Mouse (Mus musculus) kidney, adult 18-20 months (tissue): ENCODE data around the gene Shisal2b.
"Not testable (repeated sequence)": the region's sequence is repeated elsewhere in the genome, so short reads cannot be mapped to it uniquely, and the experiment has no call there.

Experiments used
- DNase-seq: peaks from one replicate; pipeline ENCODE4 v3.0.0; 2021

The Shisal2b gene

DNA sequence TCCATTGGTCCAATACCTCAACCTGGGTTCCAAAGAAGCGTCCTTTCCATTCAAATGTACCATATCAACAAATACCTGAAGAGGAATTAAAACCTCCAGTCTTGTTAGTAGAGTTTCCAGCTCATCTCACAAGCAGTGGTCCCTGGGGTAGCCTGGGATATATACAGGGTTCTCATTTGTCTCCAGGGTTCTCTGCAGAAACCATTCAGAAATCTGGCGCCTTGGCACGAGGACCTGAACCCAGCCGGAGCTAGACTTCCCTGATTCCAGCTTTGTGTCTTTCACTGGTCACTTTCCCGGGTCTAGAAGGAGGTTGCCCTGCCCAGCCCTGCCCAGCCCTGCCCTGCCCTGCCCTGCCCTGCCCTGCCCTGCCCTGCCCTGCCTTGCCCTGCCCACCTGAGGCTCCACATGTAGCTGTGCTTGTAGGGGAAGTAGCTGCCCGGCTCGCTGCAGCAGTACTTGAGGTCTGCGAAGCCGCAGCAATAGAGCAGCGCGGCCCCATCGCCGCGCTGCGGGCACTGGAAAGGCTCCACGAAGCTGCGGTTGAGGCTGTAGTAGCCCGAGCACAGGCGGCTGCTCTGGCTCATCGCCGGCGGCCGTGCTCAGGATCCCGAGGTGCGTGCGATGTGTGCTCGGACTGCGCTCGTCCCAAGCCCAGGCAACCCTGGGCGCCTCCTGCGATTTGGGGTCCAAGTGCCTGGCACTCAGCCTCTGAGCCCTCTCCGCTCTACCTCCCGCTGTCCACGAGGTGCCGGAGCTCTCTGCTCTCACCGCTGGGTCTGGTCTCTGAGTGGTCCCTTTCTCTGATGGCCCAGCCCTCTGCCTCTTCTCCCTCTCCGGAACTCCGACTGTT, at the start of gene Shisal2b:
Shisal2b (minus strand) TSS at position 767 of the 853 bp plus-strand sequence.
- peak; percentile 10 for DNase-seq

DNA sequence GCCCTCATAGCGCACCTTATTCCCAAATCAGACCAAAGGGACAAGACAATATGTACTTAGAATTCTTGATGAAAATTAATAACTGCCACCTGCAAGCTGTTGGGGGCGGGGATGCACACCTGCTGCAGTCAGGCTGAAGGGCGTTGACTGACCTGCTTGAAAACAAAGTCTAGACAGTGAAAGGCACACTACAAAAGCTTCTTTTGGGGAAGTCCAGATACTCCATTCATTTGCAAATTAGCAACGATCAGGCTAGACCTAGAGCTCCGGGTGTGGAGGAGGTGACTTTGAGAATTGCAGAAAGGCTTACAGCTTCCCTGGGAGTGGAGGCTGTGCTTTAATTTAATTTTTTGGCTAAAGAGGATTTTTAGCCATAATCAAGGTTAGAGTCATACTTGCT, 47.9 kb upstream of the Shisal2b start:
- not testable (repeated sequence) for DNase-seq

DNA sequence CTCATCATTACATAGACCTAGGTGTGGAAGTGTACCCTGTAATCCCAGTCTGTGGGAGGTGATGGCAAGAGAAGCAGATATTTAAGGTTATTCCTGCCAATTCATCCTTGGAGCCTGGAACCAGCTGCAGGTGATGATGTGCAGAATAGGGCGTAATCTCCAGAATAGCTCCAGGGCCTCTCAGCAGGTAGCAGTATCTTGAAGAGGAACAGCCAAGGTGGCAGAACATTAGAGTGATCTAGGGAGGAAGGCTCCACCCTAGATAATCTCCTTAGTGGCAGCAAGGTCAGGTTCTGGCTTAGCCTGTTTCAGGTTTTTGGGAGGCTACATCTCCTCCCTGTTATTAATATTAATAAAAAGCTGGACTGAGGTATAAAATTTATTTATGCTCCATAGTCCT, 47.3 kb upstream of the Shisal2b start:
- not testable (repeated sequence) for DNase-seq

DNA sequence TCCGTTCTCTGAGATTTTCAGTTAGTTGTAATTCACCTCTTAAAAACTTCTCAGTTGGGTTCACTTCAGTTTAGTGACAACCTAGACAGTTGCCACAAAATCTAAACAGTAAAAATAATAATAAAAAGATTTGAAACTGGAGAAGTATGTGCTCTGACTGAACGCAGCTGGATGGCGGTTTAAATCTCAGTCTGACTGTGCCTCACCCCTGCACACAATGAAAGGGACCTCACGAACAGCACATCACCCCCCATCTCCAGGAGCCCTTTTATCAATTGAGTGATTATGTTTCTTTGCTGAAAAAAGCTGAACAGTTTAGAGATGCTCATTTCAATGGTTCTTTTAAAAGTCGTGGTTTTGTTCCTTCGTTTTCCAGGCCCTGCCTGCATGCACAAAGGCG, 45.0 kb upstream of the Shisal2b start:
- DNase-seq: no peak

DNA sequence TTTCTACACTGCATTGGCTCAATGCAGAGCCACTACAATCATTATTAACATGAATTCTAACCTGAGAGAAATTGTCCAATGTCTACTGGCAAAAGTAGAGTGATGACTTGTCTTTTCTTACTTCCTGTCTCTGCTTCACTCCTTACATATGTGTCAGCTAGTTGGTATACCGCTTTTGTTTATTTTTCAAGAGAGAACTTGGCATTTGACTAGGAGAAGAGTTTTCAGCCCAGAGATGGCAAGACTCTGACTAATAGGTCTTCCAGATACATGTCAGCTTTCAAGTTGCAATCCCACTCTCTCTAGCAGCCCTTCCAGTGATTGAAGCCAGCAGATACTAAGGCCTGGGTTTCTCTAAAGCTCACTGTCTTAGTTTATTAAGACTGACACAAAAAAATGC, 31.1 kb upstream of the Shisal2b start:
- no peak for DNase-seq

DNA sequence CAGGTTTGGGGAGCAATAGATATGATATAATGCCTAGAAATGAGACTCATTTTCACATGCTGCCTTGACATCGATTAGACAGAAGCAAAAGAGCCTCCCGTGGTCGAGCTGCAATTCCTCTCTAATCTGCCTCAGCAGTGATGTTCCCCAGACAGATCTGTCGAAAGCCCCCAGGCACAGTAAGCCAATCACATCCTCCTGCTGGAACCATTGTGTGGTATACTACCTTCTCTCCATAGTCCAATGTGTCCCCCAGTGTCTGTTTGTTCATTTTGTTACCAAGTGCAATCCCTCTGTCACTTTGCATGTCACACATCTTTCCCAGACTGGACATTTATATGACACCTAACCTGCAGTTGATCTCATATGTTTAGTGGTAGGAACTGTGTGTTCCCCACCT, 28.6 kb upstream of the Shisal2b start:
- no peak for DNase-seq

DNA sequence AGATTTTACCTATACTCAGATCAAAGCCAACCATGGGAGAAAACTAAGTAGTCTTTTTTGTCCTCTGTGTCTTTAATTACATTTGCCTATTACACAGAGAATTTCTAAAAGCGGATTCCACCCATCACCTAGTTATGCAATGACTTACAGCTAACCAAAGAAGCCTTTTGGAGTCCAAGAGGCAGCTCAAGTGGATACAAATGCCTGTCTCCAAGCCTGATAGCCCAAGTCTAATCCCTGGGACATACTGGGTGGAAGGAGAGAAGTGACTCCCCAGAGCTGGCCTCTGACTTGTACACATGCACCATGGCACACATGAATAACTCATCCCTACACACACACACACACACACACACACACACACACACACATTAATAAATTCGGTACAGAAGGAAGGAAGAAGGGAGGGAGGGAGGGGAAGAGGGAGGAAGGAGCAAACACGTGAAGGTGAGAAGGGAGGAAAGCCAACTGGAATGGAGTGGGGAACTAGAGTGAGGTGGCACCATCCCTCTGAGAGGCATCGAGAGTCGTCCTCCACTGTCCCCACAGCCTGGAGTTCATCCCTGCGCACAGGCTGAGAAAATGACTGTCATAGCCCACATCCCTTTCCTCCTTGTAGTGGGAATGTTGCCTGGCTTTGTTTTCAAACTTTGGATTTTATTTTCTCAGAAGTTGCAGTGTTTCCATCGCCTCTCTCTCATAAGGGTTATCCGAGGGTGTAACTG, 22.8 kb upstream of the Shisal2b start:
- DNase-seq: no peak

DNA sequence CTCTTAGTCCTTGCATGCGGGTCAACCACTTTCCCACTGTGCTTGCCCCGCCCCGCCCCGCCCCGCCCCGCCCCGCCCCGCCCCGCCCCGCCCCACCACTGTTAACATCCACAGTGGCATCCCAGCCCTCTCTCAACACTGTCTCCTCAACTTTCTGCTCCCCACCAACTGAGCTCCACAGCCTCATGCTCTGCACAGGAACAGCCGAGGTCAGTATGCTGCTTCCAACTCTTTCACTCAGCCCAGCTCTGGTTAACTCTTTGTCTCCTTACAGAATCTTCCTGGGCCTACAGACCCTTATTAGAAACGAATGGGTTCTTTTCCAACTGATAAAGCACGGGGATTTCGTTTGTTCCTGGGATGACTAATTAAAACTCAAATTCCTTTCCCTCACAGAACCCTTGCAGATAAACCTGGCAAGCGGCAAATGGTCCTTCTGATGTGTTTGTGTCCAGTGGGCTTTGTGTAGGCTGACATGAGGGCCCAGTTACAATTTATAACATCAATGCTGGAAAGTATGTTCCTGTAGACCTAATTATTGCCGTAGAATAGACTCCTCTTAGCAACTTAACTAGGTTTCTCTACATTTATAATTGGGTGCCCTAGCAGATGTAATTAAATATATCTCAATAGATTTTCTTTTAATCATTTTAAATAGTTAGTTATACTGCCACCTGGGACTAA, 20.0 kb upstream of the Shisal2b start:
- no peak for DNase-seq

DNA sequence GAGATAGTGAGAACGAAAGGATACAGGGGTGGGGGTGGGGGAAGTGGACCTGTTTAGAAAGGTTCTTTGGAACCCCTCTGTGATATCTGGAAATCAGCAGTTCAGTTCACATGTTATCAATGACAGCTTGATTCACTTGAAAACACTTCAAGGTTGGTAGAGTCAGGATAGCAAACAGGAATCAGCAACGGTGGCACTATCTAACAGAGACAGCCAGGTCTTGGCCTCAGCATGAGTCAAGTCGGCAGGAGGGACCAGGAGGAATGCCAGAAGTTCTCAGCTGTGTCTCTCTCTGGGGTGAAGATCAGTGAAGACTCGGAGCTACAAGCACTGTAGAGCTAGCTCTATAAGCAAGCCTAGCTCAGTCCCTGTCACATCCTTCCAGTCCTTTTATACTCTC, 14.8 kb upstream of the Shisal2b start:
- DNase-seq: no peak

DNA sequence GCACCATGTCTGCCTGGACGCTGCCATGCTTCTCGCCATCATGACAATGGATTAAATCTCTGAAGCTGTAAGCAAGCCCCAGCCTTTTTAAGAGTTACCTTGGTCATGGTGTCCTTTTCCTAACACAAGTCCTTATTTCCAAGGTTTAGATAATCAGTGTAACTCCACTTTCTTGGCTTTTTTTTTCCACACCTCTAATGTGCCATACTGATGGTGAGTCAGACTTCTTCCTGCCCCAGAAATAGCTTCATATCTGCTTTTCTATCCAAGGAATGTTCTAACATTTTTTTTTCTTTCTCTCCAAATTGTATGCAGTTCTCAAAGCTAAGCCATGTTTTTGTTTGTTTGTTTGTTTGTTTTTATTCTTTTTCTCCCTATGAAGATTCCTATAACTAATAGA, 6.2 kb upstream of the Shisal2b start:
- no peak for DNase-seq

DNA sequence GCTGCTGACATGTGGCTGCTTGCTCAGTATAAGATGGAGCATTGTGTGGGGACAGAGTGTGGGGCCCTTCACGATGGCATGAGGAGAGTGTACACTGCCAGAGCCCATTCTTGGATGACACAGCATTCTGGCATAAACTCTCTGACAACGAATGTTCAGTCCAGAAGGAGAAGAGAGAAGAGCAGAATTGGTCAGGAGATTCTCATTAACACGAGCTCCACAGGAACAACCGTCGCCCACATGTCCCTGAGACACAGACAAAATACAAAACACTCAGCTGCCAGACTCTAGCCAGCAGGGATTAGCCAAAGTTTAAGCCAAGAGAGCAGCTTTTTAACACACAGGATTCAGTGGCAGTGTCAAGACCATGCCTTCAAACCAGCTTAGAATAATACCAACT, 3.0 kb upstream of the Shisal2b start:
- no peak for DNase-seq

DNA sequence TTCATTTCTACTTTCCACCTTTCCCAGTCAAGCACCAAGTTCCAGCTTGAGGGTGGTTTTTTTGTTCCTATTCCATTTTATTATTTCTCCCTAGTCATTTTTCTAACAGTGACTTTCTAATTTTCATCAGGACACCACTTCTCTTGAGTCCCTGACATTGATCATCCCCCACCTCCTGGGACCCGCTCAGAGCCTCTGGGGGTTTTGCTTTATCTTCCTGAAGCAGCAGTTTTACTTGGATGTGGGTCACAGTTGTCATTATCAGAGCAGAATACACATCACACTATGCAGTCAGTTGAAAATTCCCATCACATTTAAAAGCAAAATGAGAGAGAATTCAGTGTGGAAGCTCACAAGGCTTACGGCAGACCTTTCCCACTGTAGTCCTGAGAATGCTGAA, 10.0 kb downstream of the Shisal2b start:
- no peak for DNase-seq

DNA sequence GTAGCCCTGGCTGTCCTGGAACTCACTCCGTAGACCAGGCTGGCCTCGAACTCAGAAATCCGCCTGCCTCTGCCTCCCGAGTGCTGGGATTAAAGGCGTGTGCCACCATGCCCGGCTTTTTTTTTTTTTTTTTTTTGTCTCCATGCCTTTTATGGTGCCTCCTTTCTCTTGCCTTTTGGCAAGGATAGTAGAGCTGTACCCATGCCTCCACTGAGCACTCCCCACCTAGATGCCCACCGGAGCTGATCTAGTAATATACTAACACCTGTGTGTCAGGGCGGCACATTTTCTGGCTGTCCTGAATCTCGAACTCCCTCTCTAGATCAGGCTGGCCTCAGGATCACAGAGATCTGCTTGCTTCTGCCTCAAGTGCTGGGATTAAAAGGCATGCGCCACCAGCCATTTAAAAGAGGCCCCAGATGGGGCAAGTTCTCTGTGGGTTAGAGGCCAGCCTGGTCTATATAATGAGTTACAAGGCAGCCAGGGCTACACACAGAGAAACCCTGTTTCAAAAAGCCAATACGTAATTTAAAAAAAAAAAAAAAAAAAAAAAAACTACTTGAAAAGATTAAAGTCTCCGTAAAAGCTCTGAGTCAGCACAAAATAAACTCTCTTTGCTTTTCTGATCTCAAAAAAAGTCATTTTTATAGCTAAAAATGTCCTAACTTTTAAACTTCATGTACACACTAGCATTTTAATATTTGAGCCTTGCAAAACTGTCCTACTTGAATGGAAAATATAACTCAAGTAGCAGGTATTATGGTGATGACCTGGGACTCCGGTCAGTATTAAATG, 20.2 kb downstream of the Shisal2b start:
- DNase-seq: no peak

DNA sequence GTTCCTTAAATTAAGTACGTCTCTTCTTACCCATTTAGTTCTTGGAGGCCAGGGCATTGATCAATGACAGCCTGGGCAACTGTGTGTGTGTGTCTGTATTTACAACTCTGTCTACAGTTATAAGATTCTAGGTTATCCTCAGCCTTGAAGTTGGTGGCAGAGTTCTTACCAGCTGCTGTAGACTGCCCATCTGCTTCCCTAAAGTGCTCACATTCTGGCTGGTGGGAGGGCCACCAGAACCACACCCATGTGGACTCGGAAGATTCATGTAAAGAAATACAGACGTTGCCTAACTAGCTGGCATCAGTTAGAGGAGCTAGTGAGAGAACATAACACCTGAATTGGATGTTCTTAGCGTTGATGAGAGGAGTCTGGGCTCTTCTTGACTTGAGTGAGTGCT, 21.8 kb downstream of the Shisal2b start:
- no peak for DNase-seq

DNA sequence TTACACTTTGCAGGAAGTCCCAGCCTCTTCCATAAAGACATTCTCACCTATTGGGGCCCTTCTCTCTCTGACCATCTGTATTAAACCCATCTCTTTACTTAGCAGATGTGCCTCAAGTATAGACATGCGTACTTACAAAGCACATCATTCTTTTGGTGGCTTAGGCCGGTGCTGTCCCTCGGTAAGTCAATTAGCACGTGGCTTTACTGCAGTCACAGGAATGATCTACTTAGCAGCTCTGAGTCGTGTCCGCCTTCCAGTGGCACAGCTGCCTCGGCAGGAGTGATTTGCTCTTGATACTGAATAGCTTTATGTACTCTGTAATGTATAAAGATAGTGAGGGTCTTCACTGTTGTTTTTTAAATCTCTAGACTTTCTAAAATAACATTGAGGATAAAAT, 26.1 kb downstream of the Shisal2b start:
- DNase-seq: no peak

DNA sequence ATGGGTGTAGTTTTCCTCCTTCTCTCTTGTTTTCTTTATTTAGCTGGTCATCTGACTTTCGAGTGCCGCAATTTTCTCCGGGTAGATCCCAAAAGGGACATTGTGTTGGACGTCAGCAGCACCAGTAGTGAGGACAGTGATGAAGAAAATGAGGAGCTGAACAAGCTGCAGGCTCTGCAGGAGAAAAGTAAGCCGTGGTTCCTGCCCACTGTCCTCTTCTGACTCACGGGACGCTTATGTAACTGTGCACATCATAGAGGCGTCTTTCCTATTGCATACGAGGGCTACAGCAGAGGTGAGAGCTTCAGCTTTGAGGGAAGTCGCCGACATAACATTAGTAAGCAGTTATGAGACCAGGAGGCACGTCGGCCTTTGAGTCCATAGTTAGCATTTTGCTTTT, 30.9 kb downstream of the Shisal2b start:
- DNase-seq: no peak

DNA sequence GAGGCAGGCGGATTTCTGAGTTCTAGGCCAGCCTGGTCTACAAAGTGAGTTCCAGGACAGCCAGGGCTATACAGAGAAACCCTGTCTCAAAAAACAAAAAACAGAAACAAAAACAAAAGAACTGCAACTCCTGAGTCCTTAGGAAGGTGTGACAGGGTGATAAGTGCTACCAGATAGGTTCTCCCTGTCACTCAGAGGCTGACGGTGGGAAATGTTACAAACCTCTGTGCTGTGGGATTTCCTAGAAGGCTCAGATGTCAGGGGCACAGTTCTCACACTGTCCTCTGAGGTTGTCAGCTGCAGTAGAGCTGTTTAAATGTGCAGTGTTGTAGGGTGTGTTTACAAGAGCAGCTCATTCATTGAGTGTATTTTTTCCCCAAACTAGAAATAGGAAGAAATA, 38.2 kb downstream of the Shisal2b start:
- DNase-seq: no peak

DNA sequence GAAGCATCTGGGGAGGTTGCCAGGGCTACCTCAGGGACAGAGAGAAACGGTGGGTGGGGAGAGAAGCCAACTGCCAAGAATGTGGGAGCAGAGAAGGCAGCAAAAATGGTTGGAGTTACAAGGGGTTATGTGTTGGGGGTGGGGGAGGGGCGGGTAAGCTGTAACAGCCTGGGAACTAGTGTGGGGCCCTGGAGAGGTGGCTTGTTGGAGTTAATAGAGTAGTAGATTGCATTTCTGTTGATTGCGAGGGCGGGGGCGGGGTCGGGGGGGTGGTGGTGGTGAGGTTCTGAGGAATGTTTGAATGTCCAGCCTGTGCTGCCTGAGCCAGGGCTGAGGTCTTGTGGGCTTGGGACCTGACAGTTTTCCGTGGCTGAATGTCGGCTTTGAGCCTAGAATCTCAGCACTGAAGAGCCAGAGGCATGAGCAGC, 41.3 kb downstream of the Shisal2b start:
- DNase-seq: no peak

DNA sequence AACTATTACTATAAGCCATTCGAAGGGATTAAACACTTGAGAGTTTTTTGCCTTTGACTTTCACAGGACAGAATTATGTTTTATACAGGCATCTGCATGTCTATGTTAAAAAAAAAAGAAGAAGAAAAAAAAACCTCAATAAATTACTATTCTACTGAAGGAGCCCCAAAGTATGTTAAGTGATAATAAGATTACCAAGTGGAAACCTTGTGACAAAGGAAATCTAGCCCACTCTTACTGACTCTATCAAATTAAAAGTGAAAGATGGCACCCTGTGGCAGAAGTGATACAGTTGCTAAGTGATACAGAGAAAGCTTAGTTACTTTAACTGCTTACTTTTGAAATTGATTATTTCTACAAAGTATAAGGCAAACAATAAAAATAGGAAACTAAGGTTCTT, 41.8 kb downstream of the Shisal2b start:
- DNase-seq: no peak

DNA sequence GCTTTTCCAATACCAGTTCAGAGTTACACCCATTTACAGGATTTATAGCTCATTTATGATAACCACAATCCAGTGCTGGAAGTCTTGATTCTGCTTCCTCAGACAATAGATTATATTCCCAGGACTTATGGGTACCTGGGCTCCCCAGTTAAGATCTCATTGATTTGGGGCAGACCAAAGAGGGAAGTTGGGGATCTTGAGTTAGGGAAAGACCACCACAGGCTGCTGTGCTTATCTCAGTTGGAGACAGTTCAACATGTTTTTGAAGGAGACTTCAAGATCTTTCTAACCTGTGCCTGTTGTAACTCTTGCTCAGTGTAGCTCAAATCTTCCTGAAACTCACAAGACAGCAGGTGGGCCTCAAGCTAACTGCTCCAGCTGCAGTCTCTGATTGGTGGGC, 42.5 kb downstream of the Shisal2b start:
- no peak for DNase-seq

DNA sequence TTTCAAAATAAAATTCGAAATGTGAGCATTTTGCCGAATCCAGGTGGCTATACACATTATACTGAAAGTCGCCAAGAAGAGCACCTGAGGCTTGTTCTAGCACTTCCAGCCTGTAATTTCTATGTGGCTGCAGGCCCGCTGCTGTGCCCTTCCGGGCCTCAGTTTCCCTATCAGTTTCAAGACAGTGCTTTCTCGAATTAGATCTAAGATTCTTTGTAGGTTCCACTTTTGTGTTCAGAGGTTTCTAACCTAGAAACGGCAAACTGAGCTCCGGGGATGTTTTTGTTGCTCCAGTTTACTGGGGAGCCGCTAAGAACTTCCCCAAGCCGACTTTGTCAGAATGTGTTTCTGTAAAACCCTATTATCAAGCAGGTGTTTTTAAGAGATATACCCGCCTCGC, 46.0 kb downstream of the Shisal2b start:
- DNase-seq: peak; percentile 10

DNA sequence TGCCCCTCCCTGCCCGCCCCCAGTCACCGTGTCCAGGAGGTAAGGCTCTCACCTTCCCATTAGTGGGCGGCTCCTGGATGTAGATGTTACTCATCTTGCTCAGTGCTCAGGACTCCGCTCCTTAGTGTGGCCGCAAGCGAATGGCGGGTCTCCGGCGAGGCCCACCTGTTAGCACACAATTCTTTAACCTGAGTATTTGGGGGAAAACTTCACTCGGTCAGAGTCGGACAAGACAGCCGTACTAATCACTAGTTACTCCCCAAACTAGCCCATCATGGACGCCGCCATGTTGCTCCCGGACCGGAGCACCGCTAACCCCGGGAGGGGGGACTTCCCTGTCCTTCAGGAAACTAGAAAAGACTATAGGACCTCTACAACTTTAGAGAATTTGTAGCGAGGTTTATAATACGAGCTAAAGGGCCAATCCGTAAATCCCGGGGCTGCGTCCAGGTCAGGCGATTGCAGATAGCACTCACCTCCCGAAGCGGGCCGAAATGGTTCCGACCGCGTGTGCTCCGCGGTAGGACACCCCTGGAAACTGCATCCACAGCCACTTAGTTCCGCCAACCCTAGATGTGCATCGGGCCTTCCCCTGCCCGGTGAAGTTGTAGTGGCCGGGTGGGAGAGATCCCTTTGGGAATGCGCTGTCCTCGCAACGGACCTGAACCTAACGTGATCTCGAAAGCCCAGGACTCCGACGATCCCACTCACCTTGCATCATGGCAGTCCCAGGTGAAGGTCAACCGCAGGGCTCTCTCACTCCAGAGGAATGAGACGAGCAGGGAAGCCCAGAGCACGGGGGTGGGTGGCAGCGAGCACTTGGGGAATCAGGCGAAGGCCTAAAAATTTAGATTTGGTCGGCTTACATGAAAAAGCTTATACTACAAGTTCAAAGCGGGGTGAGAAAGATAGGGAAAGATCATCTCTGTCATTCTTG, 46.8 kb downstream of the Shisal2b start, which contains the start of gene Cwc27:
Cwc27 (minus strand) TSS at position 508 of the 937 bp plus-strand sequence.
- DNase-seq: peak; percentile 90
